In the genomic region with DNA sequence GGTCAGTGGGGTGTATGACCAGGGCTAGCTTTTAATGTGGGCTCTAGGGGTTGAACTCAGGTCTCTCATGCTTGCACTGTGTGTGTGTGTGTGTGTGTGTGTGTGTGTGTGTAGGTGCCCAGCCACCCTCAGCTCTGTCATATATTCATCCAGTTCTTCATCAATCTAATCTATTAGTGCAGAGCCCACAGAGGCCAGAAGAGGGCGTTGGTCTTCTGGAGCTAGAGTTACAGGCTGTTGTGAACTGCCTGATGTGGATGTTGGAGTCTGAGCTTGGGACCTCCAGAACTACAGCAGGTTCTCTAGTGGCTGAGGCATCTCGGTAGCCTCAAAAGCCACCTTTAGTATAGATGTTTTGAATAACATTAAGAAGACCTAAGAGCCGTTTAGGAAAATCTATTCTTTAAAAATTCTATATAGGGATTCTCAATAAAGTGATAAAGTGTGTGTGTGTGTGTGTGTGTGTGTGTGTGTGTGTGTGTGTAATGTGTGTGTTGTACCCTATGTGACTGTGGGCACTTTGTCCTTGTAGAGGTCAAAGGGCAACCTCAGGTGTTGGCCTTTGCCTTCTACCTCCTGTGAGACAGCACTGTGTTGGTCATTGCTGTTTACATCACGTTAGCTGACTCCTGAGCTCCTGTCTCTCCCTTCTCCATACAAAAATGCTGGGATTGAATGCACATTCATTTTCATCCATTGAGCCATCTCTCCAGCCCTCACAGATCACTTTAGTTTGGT, we compare ENCODE assay signal across 18 mouse cellular contexts.
A peak's percentile ranks its signal among the peaks of the same experiment; 100 is the strongest.
DNase-seq lines count a peak whose midpoint lies in the region; ATAC-seq and TF ChIP-seq lines count a peak whose summit lies in the region.
"Had no signal": no experiment of that assay in that cellular context is flagged by ENCODE, and none has a peak within 500 bp of the region (broad histone marks: within the 10 kb centered on the region; RNA-seq: fewer than 3 reads in every experiment).

No protein-coding gene starts in this region.

- DNase-seq in forebrain, embryonic 11.5 days (ENCODE audit: low spot score): no peak
- DNase-seq in forebrain, embryonic 14.5 days (ENCODE audit: low spot score): no peak
- DNase-seq in liver: no peak
- DNase-seq in right cerebral cortex, adult 2 months (ENCODE audit: low spot score in 2 of 2): no peak
- DNase-seq: lung, adult 2 months had no signal

- WGBS in forebrain, embryonic 11.5 days: 79% methylated on average over 4 of the region's 4 CpGs
- WGBS in forebrain, embryonic 14.5 days: 87% methylated on average over 4 of the region's 4 CpGs
- 78% methylated on average over 4 of the region's 4 CpGs for WGBS in intestine, postnatal 0 days
- WGBS in intestine, embryonic 16.5 days: 77% methylated on average over 4 of the region's 4 CpGs
- 70% methylated on average over 4 of the region's 4 CpGs for WGBS in liver, embryonic 16.5 days (ENCODE audit: insufficient replicate concordance)

- H3K9ac ChIP-seq in forebrain, embryonic 11.5 days (ENCODE audit: low read length): no peak overlapping the region
- H3K9ac ChIP-seq in forebrain, embryonic 14.5 days (ENCODE audit: low read length): no peak overlapping the region
- no peak overlapping the region for H3K9ac ChIP-seq in intestine, postnatal 0 days (ENCODE audit: low read depth, low read length)
- H3K9ac ChIP-seq in intestine, embryonic 16.5 days (ENCODE audit: low read depth, low read length): no peak overlapping the region
- H3K9ac ChIP-seq in liver, embryonic 16.5 days (ENCODE audit: low read depth, low read length): no peak overlapping the region
- H3K9ac ChIP-seq: forebrain, embryonic 12.5 days; heart, embryonic 13.5 days; intestine, embryonic 15.5 days; limb, embryonic 15.5 days had no signal

- H3K27me3 ChIP-seq in forebrain, embryonic 11.5 days (ENCODE audit: control insufficient read depth, insufficient read depth, low read length): no peaks in the 10 kb centered on the region
- H3K27me3 ChIP-seq in forebrain, embryonic 14.5 days (replicated peaks; ENCODE audit: control insufficient read depth, insufficient read depth, low read length): no peaks in the 10 kb centered on the region
- no peaks in the 10 kb centered on the region for H3K27me3 ChIP-seq in intestine, postnatal 0 days (replicated peaks; ENCODE audit: control insufficient read depth, insufficient read depth, low read length)
- no peaks in the 10 kb centered on the region for H3K27me3 ChIP-seq in intestine, embryonic 16.5 days (replicated peaks; ENCODE audit: control insufficient read depth, insufficient read depth, low read length)
- H3K27me3 ChIP-seq in liver, embryonic 16.5 days (ENCODE audit: control insufficient read depth, insufficient read depth, low read depth, low read length): no peaks in the 10 kb centered on the region
- H3K27me3 ChIP-seq: forebrain, embryonic 12.5 days; heart, embryonic 13.5 days; intestine, embryonic 15.5 days; limb, embryonic 15.5 days had no signal

- H3K4me3 ChIP-seq in forebrain, embryonic 11.5 days (ENCODE audit: low read depth, low read length): no peak overlapping the region
- H3K4me3 ChIP-seq in forebrain, embryonic 14.5 days (ENCODE audit: low read depth, low read length): no peak overlapping the region
- no peak overlapping the region for H3K4me3 ChIP-seq in intestine, postnatal 0 days (ENCODE audit: low read depth, low read length)
- no peak overlapping the region for H3K4me3 ChIP-seq in intestine, embryonic 16.5 days (ENCODE audit: low read length)
- H3K4me3 ChIP-seq in liver, embryonic 16.5 days (ENCODE audit: low read depth, low read length): no peak overlapping the region
- H3K4me3 ChIP-seq: erythroblast, embryonic 14.5 days; forebrain, embryonic 12.5 days; heart, embryonic 13.5 days; hindbrain, embryonic 10.5 days; intestine, embryonic 15.5 days; limb, embryonic 10.5 days; limb, embryonic 15.5 days had no signal

- no peaks in the 10 kb centered on the region for H3K9me3 ChIP-seq in forebrain, embryonic 11.5 days (ENCODE audit: control insufficient read depth, low read length)
- no peaks in the 10 kb centered on the region for H3K9me3 ChIP-seq in forebrain, embryonic 14.5 days (replicated peaks; ENCODE audit: control insufficient read depth, low read length)
- H3K9me3 ChIP-seq in intestine, postnatal 0 days (ENCODE audit: control insufficient read depth): no peaks in the 10 kb centered on the region
- H3K9me3 ChIP-seq in intestine, embryonic 16.5 days (ENCODE audit: control insufficient read depth, low read length): peaks cover 2% of the 10 kb centered on the region; the same call in 1 of the 2 replicates
- H3K9me3 ChIP-seq in liver, embryonic 16.5 days (replicated peaks; ENCODE audit: control insufficient read depth, low read length): no peaks in the 10 kb centered on the region
- H3K9me3 ChIP-seq: heart, embryonic 13.5 days; intestine, embryonic 15.5 days; limb, embryonic 10.5 days; limb, embryonic 15.5 days had no signal

- TF ChIP-seq CTCF in intestine, postnatal 0 days (IDR thresholded peaks at IDR 0.05; ENCODE audit: low read depth): 0 out of 2 replicates have a peak, but pooled peaks have one; percentile 19

- H3K4me1 ChIP-seq in forebrain, embryonic 11.5 days (replicated peaks; ENCODE audit: control insufficient read depth, insufficient read depth, low read length): no peaks in the 10 kb centered on the region
- H3K4me1 ChIP-seq in forebrain, embryonic 14.5 days (ENCODE audit: control insufficient read depth, insufficient read depth, low read length): no peaks in the 10 kb centered on the region
- no peaks in the 10 kb centered on the region for H3K4me1 ChIP-seq in intestine, postnatal 0 days (replicated peaks; ENCODE audit: control insufficient read depth, insufficient read depth, low read length)
- H3K4me1 ChIP-seq in intestine, embryonic 16.5 days (ENCODE audit: control insufficient read depth, insufficient read depth, low read length): no peaks in the 10 kb centered on the region
- peaks cover 2% of the 10 kb centered on the region; the same call in 1 of the 2 replicates for H3K4me1 ChIP-seq in liver, embryonic 16.5 days (ENCODE audit: control insufficient read depth, low read depth, low read length)
- H3K4me1 ChIP-seq: forebrain, embryonic 12.5 days; hindbrain, embryonic 10.5 days; intestine, embryonic 15.5 days; limb, embryonic 10.5 days; limb, embryonic 15.5 days had no signal

- H3K36me3 ChIP-seq in forebrain, embryonic 11.5 days (ENCODE audit: control insufficient read depth, insufficient read depth, low read length): peaks cover 11% of the 10 kb centered on the region
- H3K36me3 ChIP-seq in forebrain, embryonic 14.5 days (ENCODE audit: control insufficient read depth, insufficient read depth, low read length): peaks cover 66% of the 10 kb centered on the region
- peaks cover 42% of the 10 kb centered on the region for H3K36me3 ChIP-seq in intestine, postnatal 0 days (ENCODE audit: control insufficient read depth, insufficient read depth)
- H3K36me3 ChIP-seq in intestine, embryonic 16.5 days (ENCODE audit: control insufficient read depth, insufficient read depth, low read length): peaks cover 22% of the 10 kb centered on the region
- peaks cover 20% of the 10 kb centered on the region for H3K36me3 ChIP-seq in liver, embryonic 16.5 days (ENCODE audit: control insufficient read depth, insufficient read depth)

- ATAC-seq in forebrain, embryonic 11.5 days (replicated peaks; ENCODE audit: low FRiP score): 0 out of 2 replicates have a peak, but pooled peaks have one; percentile 20
- ATAC-seq in forebrain, embryonic 14.5 days: no peak
- no peak for ATAC-seq in intestine, postnatal 0 days
- no peak for ATAC-seq in intestine, embryonic 16.5 days
- ATAC-seq in liver, embryonic 16.5 days (ENCODE audit: low read depth): peak; percentile 45
- peak; percentile 21; the same call in 1 of the 2 replicates for ATAC-seq in megakaryocyte-erythroid progenitor cell, adult 5-6 weeks (replicated peaks; ENCODE audit: low FRiP score, low TSS enrichment, poor library complexity, severe bottlenecking)
- ATAC-seq: intestine, embryonic 15.5 days; midbrain, embryonic 16.5 days had no signal

- H3K4me2 ChIP-seq in forebrain, embryonic 11.5 days (ENCODE audit: low read depth, low read length, severe bottlenecking): no peak overlapping the region
- H3K4me2 ChIP-seq in forebrain, embryonic 14.5 days (ENCODE audit: low read length): no peak overlapping the region
- no peak overlapping the region for H3K4me2 ChIP-seq in intestine, postnatal 0 days (replicated peaks; ENCODE audit: low read depth)
- H3K4me2 ChIP-seq in intestine, embryonic 16.5 days (ENCODE audit: low read depth, low read length): no peak overlapping the region
- H3K4me2 ChIP-seq in liver, embryonic 16.5 days (ENCODE audit: low read depth, low read length): no peak overlapping the region
- H3K4me2 ChIP-seq: forebrain, embryonic 12.5 days; heart, embryonic 13.5 days; intestine, embryonic 15.5 days; limb, embryonic 15.5 days; midbrain, embryonic 11.5 days had no signal

- no peak overlapping the region for H3K27ac ChIP-seq in forebrain, embryonic 11.5 days (ENCODE audit: low read depth, low read length)
- H3K27ac ChIP-seq in forebrain, embryonic 14.5 days (ENCODE audit: low read depth, low read length): no peak overlapping the region
- no peak overlapping the region for H3K27ac ChIP-seq in intestine, postnatal 0 days (ENCODE audit: low read depth, low read length)
- no peak overlapping the region for H3K27ac ChIP-seq in intestine, embryonic 16.5 days (ENCODE audit: low read length)
- no peak overlapping the region for H3K27ac ChIP-seq in liver, embryonic 16.5 days (ENCODE audit: low read length)
- H3K27ac ChIP-seq: forebrain, embryonic 12.5 days; heart, embryonic 13.5 days; hindbrain, embryonic 10.5 days; intestine, embryonic 15.5 days; limb, embryonic 10.5 days; limb, embryonic 15.5 days had no signal

Comparison
In these comparisons a context has a peak if more than half of its experiments do, and no peak if none do; other contexts are left out.
1. ATAC-seq: peak in forebrain, embryonic 11.5 days (single experiment), liver, embryonic 16.5 days (single experiment) and megakaryocyte-erythroid progenitor cell, adult 5-6 weeks (single experiment); none in forebrain, embryonic 14.5 days (single experiment), intestine, postnatal 0 days (single experiment) and intestine, embryonic 16.5 days (single experiment).